In the genomic region with DNA sequence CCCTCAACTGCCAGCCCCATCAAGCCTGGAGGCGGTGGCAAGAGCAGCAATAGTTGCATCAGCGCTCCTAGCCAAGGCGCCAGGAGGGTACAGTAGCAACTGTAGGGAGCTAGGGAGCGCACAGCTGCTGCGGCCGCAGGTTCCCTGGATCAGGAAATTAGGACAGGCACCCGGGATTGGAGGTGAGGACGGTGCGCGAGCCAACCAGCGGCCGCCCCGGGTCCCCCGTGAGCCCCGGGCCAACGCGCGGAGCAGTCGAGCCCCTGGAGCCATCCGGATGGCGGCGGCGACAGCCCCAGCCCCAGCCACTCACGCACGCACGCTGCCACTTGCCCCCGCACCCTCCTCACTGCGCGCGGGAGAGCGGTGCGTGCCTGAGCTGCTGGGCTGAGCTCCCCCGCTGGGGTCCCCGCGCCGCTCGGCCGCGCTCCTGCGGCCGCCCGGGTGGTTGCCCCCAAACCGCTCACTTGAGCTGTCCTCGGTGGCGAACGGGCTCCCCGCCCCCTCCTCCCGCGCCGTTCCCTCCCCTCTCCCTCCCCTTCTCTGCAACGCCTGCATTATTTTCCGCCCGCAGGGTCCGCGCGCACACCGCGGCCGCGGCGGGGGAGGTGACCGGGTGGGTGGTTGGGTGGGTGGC, we compare ENCODE assay signal across 8 mouse cellular contexts. TPM values are rescaled to one million over a fixed set of nuclear protein-coding genes. Genes with fewer than 3 reads are reported as not detected.
DNase-seq lines count a peak whose midpoint lies in the region; ATAC-seq lines count a peak whose summit lies in the region.

No protein-coding gene starts in this region.

- H3K36me3 ChIP-seq in intestine, embryonic 14.5 days (ENCODE audit: control insufficient read depth, insufficient read depth, low read length): no peaks in the 10 kb centered on the region

- H3K27ac ChIP-seq in intestine, embryonic 14.5 days (ENCODE audit: low read depth): no peak overlapping the region

- peak; percentile 68 for ATAC-seq in intestine, embryonic 14.5 days (replicated peaks; ENCODE audit: low FRiP score, low TSS enrichment, low read depth)
- peak; percentile 20; the same call in 1 of the 2 replicates for ATAC-seq in megakaryocyte progenitor cell, adult 5-6 weeks (replicated peaks; ENCODE audit: poor library complexity)

- H3K4me2 ChIP-seq in intestine, embryonic 14.5 days (ENCODE audit: low read length): peak overlapping the region; percentile 97

- intact Hi-C loops in gastrocnemius, postnatal 14 days (cut with DNase I; ENCODE audit: low total_unique reads): loop anchor here (10.0 kb wide), 1 partner anchor 178 kb away; no protein-coding TSS in a partner anchor
- intact Hi-C loops in left cerebral cortex, postnatal 10 days (cut with DNase I): loop anchor here (5.0 to 10.0 kb wide), 3 partner anchors 242 to 485 kb away; a partner anchor contains a TSS

- 1% methylated on average over 44 of the region's 62 CpGs for WGBS in intestine, embryonic 14.5 days

- DNase-seq in adrenal gland, postnatal 14 days: peak; percentile 90
- peak; percentile 77 for DNase-seq in embryo, embryonic 10.5 days (ENCODE audit: low spot score)
- DNase-seq in gastrocnemius, postnatal 14 days: peak; percentile 72
- DNase-seq in intestine, embryonic 14.5 days (ENCODE audit: low spot score): peak; percentile 78
- DNase-seq in left cerebral cortex, postnatal 10 days (ENCODE audit: extremely low spot score in 1 of 2, low spot score in 2 of 2): peak; percentile 63 to 77
- DNase-seq in right cerebral cortex, postnatal 36 days (ENCODE audit: low spot score in 2 of 2): peak; percentile 60 to 69
- DNase-seq in MN1 (ENCODE audit: low spot score): no peak

- H3K9ac ChIP-seq in intestine, embryonic 14.5 days (ENCODE audit: low read length): peak overlapping the region; percentile 55

- peak overlapping the region; percentile 66 for H3K4me3 ChIP-seq in intestine, embryonic 14.5 days (ENCODE audit: low read depth, low read length)

- H3K27me3 ChIP-seq in intestine, embryonic 14.5 days (replicated peaks; ENCODE audit: control insufficient read depth, insufficient read depth, low read length): peaks cover 25% of the 10 kb centered on the region

- no peaks in the 10 kb centered on the region for H3K9me3 ChIP-seq in intestine, embryonic 14.5 days (ENCODE audit: control insufficient read depth, low read length)

- peaks cover 7% of the 10 kb centered on the region; the same call in 1 of the 2 replicates for H3K4me1 ChIP-seq in intestine, embryonic 14.5 days (replicated peaks; ENCODE audit: control insufficient read depth, insufficient read depth, low read length)

RNA-seq across cellular contexts. Expression of a gene that starts 0.6 kb away (rescaled TPM):
- 46.5 and 53.1 TPM in 2 replicates for total RNA-seq in adrenal gland, postnatal 14 days (2021)
- total RNA-seq in gastrocnemius, postnatal 14 days (2021): 10 to 100 TPM; 42.4 to 53.8 TPM
- 4.1 and 5.6 TPM in 2 replicates for polyA plus RNA-seq in intestine, embryonic 14.5 days (2014; fragmentation: Nextera tagmentation; extraction: Ambion mirVana)
- 10 to 100 TPM; 76.6 to 80.9 TPM for total RNA-seq in left cerebral cortex, postnatal 10 days (2021)
- 0.29 and 0.67 TPM in 2 replicates for total RNA-seq in megakaryocyte progenitor cell, adult 5-6 weeks (2015)
- total RNA-seq in megakaryocyte progenitor cell, adult 5-6 weeks (2017): 0.79 and 1.6 TPM in 2 replicates

Comparison
In these comparisons a context has a peak if more than half of its experiments do, and no peak if none do; other contexts are left out.
1. RNA of a gene that starts 0.6 kb away (total RNA-seq): 76.6 to 80.9 TPM in left cerebral cortex, postnatal 10 days, 42.4 to 53.8 TPM in gastrocnemius, postnatal 14 days and 46.5 to 53.1 TPM in adrenal gland, postnatal 14 days; 0.29 to 1.6 TPM in megakaryocyte progenitor cell, adult 5-6 weeks; every median in the first group is over 10 times any median in the second.